Mouse (Mus musculus) olfactory bulb, adult 2 months (tissue): ENCODE results near the gene Spata21.

Experiments
- CTCF ChIP-seq: fragments of 200-500 bp; IDR thresholded peaks from 2 replicates; pipeline ENCODE4 v1.5.1; 2012; ENCODE audit warnings: low read depth, mild to moderate bottlenecking, low read length, moderate library complexity; ENCODE audit not compliant: insufficient read depth
- POLR2A ChIP-seq: fragments of 200-500 bp; IDR thresholded peaks from 2 replicates; pipeline ENCODE4 v1.6.1; 2012; ENCODE audit warnings: mild to moderate bottlenecking, low read depth, low read length, moderate library complexity; ENCODE audit not compliant: insufficient read depth

DNA sequence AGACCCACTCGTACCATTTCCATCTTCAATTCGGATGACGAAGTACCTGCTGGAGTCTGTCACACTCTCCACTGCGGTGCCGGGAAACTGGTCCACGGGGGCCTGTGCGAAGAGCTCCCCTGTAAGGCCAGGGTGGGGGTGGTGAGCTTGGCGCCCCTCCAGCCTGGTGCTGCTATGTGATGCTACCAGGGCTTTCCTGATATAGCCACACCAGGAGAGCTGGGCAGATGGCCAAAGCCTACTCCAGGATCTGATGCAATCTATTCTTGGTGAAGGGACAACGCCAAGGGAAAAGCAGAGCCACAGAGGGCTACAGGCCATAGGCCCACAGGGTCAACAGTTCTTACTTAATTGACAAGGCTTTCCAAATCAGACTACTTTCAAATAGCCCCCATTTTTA lies 14.5 kb upstream of the Spata21 start:
- no peak for TF ChIP-seq POLR2A
- no peak for TF ChIP-seq CTCF
